Mouse (Mus musculus) urinary bladder, adult 18-20 months (tissue): ENCODE measurements around the gene Clk2.
"Not testable (repeated sequence)": the region's sequence is repeated elsewhere in the genome, so short reads cannot be mapped to it uniquely, and the experiment has no call there.

Source experiments
- DNase-seq, 2 experiments: peaks; one replicate each; pipeline ENCODE4 v3.0.0; 2022; ENCODE audit warnings: low spot score in 2 of 2, mixed read lengths in 2 of 2

The Clk2 gene

GRCm38 (mm10) chr3:89159616-89160344 lies 4.8 kb upstream of the Clk2 start, which contains the start of gene Hcn3:
Hcn3 (minus strand) TSS chr3:89160196.
- DNase-seq: no peak

GRCm38 (mm10) chr3:89161207-89161606 lies 3.4 kb upstream of the Clk2 start:
- DNase-seq: not testable (repeated sequence)

GRCm38 (mm10) chr3:89161786-89162185 lies 2.8 kb upstream of the Clk2 start:
- no peak for DNase-seq

GRCm38 (mm10) chr3:89163123-89163522 lies 1.5 kb upstream of the Clk2 start:
- no peak for DNase-seq

- DNase-seq: no peak
Observed at GRCm38 (mm10) chr3:89163643-89164245, 851 bp upstream of the Clk2 start.

- DNase-seq: no peak
Observed at GRCm38 (mm10) chr3:89165268-89165870, 774 bp downstream of the Clk2 start.

GRCm38 (mm10) chr3:89166945-89167344 lies 2.4 kb downstream of the Clk2 start:
- DNase-seq: no peak

- no peak for DNase-seq
Observed at GRCm38 (mm10) chr3:89174844-89175243, 10.2 kb downstream of the Clk2 start.

GRCm38 (mm10) chr3:89175544-89175943 lies 10.9 kb downstream of the Clk2 start:
- DNase-seq: no peak

- DNase-seq: no peak
Observed at GRCm38 (mm10) chr3:89176421-89176820, 11.8 kb downstream of the Clk2 start.

GRCm38 (mm10) chr3:89177242-89178106 lies 12.9 kb downstream of the Clk2 start, which contains the start of gene Scamp3:
Scamp3 (plus strand) TSS chr3:89177473.
- DNase-seq: peak; percentile 61 to 83

- no peak for DNase-seq
Observed at GRCm38 (mm10) chr3:89178107-89178385, 13.5 kb downstream of the Clk2 start.

- no peak for DNase-seq
Observed at GRCm38 (mm10) chr3:89179056-89179455, 14.5 kb downstream of the Clk2 start.

GRCm38 (mm10) chr3:89181749-89182500 lies 17.3 kb downstream of the Clk2 start:
- DNase-seq: no peak

GRCm38 (mm10) chr3:89182531-89183057 lies 18.0 kb downstream of the Clk2 start:
- no peak for DNase-seq

GRCm38 (mm10) chr3:89183058-89183958 lies 18.7 kb downstream of the Clk2 start, which contains the start of gene Fam189b:
Fam189b (plus strand) TSS chr3:89183143.
- peak; percentile 73 to 83 for DNase-seq

- DNase-seq: no peak
Observed at GRCm38 (mm10) chr3:89183959-89184315, 19.3 kb downstream of the Clk2 start.

GRCm38 (mm10) chr3:89187197-89187596 lies 22.6 kb downstream of the Clk2 start:
- no peak for DNase-seq

- no peak for DNase-seq
Observed at GRCm38 (mm10) chr3:89187690-89188477, 23.3 kb downstream of the Clk2 start.
